Mouse (Mus musculus) spleen, postnatal 36 days (tissue): ENCODE data around the gene Mfsd4b3.
A peak's percentile ranks its signal among the peaks of the same experiment; 100 is the strongest.
"Not testable (repeated sequence)": the region's sequence is repeated elsewhere in the genome, so short reads cannot be mapped to it uniquely, and the experiment has no call there.

Source experiments
- DNase-seq, 2 experiments: peaks; one replicate each; pipeline ENCODE4 v3.0.0; 2022; ENCODE audit warnings: low spot score in 2 of 2, mixed read lengths in 1 of 2

The Mfsd4b3 gene

GRCm38 (mm10) chr10:39959761-39960440 is at the start of gene Mfsd4b3:
Mfsd4b3 (minus strand) TSS chr10:39960153.
- DNase-seq: peak; percentile 91 to 94

DNA sequence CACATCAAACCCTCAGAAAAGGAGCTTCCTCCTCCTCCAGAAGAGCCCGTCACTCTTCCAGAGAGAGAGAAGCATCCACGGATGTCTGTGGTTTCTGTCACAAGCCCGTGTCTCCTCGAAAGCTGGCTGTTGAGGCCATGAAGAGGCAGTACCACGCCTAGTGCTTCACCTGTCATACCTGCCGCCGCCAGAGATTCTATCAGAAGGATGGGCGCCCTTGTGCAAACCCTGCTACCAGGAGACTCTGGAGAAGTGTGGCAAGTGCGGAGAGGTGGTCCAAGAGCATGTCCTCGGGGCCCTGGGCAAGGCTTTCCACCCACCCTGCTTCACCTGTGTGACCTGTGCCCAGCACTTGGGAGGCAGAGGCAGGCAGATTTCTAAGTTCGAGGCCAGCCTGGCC is 49.6 kb upstream of the Mfsd4b3 start:
- no peak for DNase-seq

- DNase-seq: not testable (repeated sequence)
Measured at GRCm38 (mm10) chr10:40008847-40009246, 48.9 kb upstream of the Mfsd4b3 start.

GRCm38 (mm10) chr10:40007953-40008352 is 48.0 kb upstream of the Mfsd4b3 start:
- no peak for DNase-seq

GRCm38 (mm10) chr10:40006963-40007362 is 47.0 kb upstream of the Mfsd4b3 start:
- DNase-seq: no peak

DNA sequence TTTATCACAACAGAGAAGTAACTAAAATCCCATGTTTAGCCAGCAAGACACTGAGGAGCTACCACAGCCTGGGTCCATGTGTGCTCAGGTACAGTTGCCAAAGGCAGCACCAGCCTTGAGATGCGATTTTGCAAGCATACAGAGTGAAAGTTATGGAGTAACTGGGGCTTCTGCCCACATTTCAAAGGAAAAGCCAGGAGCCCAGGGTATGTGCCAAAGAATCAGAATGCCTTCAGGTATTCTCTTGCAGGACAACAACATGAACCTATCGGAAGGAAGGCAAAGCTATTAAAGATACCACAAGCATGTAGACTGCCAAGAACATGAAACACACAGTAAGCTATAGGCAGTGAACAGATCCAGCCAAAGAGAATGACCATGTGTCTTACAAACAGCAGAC is 40.8 kb upstream of the Mfsd4b3 start:
- no peak for DNase-seq

DNA sequence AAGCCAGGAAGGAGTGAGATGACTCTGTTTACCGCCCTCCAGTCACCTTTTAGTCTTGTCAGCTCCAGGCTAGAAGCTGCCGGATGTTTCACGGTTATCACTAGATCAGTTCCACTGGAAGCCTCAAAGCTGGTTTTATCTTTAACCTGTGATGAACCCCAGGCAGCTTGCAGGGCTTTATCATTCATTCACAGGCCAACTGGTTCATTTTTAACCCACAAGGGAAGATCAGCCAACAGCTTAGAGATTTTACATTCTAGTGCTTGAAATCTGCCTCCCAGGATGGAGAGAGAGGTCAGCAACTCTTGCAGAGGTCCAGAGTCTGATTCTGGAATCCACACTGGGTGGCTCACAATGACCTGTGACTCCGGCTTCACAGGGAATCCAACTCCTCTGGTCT is 31.2 kb upstream of the Mfsd4b3 start:
- DNase-seq: peak; percentile 5 to 13

DNA sequence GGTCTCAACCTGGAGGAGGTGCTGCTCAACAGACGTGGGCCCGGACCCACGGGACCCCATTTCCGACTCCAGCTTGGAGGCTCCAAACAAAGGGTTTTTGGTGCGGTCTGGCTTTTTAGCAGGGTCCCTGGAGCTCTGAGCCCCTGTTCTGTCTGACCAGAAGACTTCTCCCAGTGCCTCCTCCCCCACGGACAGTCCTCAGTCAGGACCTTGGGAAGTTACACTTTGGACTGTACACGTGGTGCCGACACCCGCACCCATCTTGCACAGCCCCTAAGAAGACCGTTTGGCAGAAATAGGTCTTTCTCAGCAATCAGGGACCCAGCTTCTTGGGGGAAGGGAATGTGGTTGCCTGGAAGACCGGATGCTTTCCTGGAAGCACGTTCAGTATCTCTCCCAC is 26.5 kb upstream of the Mfsd4b3 start, which contains the start of gene Mfsd4b5:
Gene Mfsd4b5 (minus strand): TSS at position 181 of the 400 bp plus-strand sequence.
- DNase-seq: no peak

GRCm38 (mm10) chr10:39982604-39983003 is 22.7 kb upstream of the Mfsd4b3 start:
- DNase-seq: no peak

DNA sequence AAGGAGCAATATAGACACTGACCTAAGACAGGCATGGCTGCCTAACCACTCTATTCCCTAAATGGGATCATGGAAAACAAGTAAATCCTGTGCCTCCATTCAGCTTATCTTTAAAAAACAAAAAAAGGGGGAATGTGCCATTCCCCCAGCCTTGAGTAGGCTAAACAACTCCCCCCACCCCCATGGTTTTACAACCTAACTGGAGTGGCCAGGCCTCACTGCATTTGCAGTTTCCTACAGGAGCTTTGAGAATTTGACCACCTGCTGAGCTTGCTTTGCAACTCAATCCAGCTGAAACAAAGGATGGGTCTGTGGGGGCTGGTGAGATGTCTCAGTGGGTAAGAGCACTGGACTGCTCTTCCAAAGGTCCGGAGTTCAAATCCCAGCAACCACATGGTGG is 18.3 kb upstream of the Mfsd4b3 start:
- DNase-seq: no peak

- DNase-seq: no peak
Measured at GRCm38 (mm10) chr10:39977346-39977745, 17.4 kb upstream of the Mfsd4b3 start.

GRCm38 (mm10) chr10:39975771-39976170 is 15.8 kb upstream of the Mfsd4b3 start:
- no peak for DNase-seq

- DNase-seq: no peak
Measured at GRCm38 (mm10) chr10:39974982-39975381, 15.0 kb upstream of the Mfsd4b3 start.

GRCm38 (mm10) chr10:39967512-39967911 is 7.6 kb upstream of the Mfsd4b3 start:
- DNase-seq: no peak

DNA sequence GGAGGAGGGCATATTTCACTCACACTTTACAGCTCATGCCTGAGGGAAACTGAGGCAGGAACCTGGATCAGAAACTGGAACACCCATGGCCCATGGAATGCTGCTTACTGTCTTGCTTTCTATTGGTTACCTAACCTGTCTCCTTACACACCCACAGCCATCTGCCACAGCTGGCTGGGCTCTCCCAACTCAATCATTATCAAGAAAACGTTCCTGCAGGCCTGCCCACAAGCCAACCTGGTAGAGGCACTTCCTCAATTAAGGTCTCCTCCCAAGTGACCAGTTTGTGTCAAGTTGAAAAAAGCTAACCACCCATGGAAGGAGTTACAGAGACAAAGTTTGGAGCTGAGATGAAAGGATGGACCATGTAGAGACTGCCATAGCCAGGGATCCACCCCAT is 2.0 kb upstream of the Mfsd4b3 start:
- no peak for DNase-seq

DNA sequence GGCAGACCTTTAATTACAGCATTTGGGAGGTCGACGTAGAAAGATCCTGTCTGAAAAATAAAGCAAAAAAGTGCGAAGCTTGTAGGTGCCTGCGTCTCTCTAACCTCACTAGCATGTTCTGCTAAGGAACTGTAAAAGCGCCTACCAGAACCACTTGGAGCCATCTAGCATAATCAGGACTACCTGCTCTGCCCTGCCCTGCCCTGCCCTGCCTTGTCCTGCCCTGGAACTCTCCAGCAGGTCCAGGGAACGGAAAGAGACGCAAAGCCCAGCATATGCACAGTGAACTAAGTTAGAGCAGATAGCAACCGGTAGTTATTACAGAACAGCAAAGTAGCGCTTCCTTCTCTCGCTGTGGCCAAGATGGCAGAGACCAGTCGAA is 479 bp upstream of the Mfsd4b3 start:
- no peak for DNase-seq

- DNase-seq: no peak
Measured at GRCm38 (mm10) chr10:39958266-39958665, 1.7 kb downstream of the Mfsd4b3 start.

- DNase-seq: no peak
Measured at GRCm38 (mm10) chr10:39956340-39956878, 3.5 kb downstream of the Mfsd4b3 start.

DNA sequence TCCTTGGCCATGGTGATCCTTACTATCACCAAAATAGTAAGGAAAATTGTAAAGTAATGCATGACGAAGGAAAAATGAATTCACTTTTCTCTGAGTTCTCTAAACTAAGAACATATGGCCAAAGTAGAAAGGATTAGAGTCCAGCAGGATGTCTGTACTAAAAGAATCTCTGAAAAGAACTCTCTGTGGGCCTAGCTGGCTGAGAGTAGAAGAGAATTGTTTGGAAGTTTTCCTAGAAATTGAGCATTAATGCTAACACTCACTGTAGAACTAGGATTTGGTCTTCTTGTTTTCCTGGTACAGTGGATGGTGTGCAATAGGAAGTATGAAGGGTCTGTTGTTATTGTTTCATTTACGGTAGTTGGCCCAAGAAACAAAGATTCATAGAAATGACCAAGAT is 4.8 kb downstream of the Mfsd4b3 start:
- no peak for DNase-seq

GRCm38 (mm10) chr10:39949377-39949954 is 10.5 kb downstream of the Mfsd4b3 start:
- no peak for DNase-seq

DNA sequence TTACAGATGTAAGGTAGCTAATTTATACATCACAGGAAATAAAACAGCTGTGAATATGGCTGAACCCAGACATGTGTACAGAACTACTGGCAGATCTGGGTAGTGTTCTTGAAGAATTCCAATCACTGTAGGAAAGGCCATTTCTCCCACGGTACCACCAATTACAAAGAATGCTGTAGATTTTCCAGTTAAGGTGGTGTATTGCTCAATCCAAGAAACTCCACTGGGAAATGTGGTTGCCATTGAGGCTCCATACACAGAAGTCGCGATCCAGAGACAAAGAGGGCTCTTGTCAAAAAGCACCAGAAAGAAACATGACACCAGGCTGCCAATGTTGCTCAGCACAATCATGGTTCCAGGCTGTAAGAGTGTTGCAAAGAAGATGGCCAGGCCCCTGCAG is 12.8 kb downstream of the Mfsd4b3 start:
- DNase-seq: not testable (repeated sequence)

DNA sequence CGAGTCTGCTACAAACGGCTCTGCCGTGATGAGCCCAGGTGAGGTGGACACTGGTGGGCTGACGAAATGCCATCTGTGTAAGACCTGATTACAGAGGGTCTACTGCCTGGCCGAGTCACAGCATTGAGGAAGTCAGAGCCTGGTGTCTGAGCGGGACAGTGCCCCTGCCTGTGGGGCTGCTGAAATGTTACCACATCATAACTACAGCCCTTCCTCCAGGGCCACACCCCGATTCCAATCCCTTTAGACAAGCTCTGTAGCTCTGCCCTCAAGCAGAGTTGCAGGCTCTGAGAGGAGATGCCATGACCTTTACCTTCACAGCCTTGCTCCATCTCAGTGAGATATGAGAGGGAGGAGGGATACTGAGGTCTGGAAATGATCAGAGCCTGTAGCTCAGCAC is 23.4 kb downstream of the Mfsd4b3 start:
- DNase-seq: no peak

DNA sequence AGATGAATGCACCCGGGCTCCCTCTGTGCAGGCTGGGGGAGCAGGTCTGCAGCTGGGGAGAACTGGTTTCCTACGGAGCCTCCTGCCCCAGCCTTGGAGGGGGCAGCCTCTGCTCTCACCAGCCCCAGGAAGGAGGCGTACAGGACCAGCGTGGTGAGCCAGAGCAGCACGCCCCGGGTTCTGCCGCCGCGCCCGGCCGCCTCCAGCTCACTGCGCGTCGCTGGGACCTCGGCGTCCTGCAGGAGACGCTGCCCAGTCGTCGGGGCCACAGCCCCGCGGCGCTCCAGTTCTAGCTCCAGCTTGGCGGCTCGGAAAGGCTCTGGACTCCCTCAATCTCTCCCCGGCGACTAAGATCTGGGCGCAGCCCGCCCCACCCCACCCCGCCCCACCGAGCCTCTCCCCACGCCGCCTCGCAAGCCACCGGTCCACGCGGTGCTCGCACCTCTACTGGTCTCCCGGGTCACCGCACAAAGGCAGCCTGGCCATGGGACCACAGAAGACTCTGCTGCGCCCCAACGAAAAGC is 33.3 kb downstream of the Mfsd4b3 start, which contains the start of gene Mfsd4b2:
Gene Mfsd4b2 (minus strand): TSS at position 308 of the 524 bp plus-strand sequence.
- no peak for DNase-seq
